Mouse (Mus musculus): ENCODE measurements around the gene Atp6v0b. TPM values are rescaled to one million over a fixed set of nuclear protein-coding genes. Genes with fewer than 3 reads are reported as not detected.

Gene Atp6v0b
- polyA plus RNA-seq, 1 experiment from 2014 or later: 160 TPM

DNA sequence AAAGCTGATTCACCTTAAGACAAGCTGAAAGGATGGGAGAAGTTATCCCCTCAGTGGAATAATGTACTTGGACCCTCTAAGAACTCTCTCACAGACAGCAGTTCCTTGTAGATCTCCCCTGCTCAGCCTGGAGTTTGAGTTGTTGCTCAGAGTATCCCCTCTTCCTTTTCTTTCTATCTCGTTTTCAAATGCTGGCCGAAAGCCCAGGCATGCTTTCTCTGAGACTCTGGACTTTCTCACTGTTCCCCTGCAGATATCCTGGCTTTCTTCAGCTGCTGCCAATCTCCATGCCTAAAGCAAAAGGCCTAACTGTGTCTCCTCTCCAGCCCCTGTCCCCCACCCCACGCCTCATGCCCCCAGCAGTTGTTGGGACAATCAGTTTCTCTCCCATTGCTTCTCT is 31.1 kb upstream of the Atp6v0b start:
- peaks cover 5% of the 10 kb centered on the region for H3K27me3 ChIP-seq
- H3K9ac ChIP-seq (replicated peaks): no peak overlapping the region
- no peak for ATAC-seq (ENCODE audit: insufficient number of reproducible peaks, insufficient read depth, low FRiP score, low TSS enrichment, low read depth)
- no peaks in the 10 kb centered on the region for H3K36me3 ChIP-seq
- H3K4me3 ChIP-seq (replicated peaks): no peak overlapping the region
- H3K27ac ChIP-seq: no peak overlapping the region
- no peak overlapping the region for H3K4me2 ChIP-seq
- H3K4me1 ChIP-seq (replicated peaks): peaks cover 20% of the 10 kb centered on the region
- 77% methylated on average over 3 of the region's 3 CpGs for WGBS
- no peaks in the 10 kb centered on the region for H3K9me3 ChIP-seq

DNA sequence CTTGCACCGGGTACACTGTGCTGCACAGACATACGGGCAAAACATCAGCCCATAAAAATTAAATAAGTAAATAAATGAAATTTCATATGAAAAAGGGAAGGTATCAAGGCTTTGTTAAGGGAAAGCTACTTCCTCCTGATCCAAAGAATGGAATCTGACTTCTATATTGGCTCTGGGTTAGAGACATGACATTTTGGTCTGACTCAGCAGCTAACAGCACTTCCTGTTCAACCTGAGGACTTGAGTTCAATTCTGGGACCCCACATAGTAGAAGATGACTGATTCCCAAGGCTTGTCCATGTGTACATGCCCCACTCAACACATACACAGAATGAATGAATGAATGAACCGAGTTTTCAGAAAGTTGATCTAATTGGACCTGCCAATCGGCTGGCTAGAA is 30.7 kb upstream of the Atp6v0b start:
- Histone ChIP-seq H3K27ac (no peak overlapping the region), H3K4me1 (replicated peaks) (peaks cover 24% of the 10 kb centered on the region), H3K36me3 (no peaks in the 10 kb centered on the region), H3K27me3 (peaks cover 5% of the 10 kb centered on the region), H3K4me3 (replicated peaks) (no peak overlapping the region), H3K9me3 (no peaks in the 10 kb centered on the region), H3K9ac (replicated peaks) (no peak overlapping the region), H3K4me2 (no peak overlapping the region)
- ATAC-seq (ENCODE audit: insufficient number of reproducible peaks, insufficient read depth, low FRiP score, low TSS enrichment, low read depth): no peak
- 89% methylated on average over 4 of the region's 4 CpGs for WGBS

DNA sequence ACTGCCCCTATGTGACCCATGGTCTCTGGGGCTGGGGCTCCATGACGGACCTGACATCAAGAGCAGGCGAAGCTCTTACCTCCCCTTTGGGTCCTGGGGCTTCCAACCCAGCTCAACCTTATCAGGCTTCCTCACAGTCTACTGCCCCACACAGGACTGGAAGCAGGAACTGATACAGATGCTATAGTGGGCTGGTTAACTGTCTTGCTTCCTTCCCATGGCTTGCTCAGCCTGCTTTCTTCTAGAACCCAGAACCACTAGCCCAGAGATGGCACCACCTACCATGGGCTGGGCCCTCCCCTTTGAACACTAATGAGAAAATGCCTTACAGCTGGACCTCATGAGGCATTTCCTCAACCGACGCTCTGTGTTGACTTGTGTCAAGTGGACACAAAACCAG is 30.3 kb upstream of the Atp6v0b start:
- WGBS: 82% methylated on average over 4 of the region's 4 CpGs
- no peak overlapping the region for H3K4me3 ChIP-seq (replicated peaks)
- H3K9me3 ChIP-seq: no peaks in the 10 kb centered on the region
- peaks cover 5% of the 10 kb centered on the region for H3K27me3 ChIP-seq
- H3K9ac ChIP-seq (replicated peaks): no peak overlapping the region
- peaks cover 2% of the 10 kb centered on the region for H3K36me3 ChIP-seq
- peaks cover 29% of the 10 kb centered on the region for H3K4me1 ChIP-seq (replicated peaks)
- no peak overlapping the region for H3K4me2 ChIP-seq
- no peak overlapping the region for H3K27ac ChIP-seq
- ATAC-seq (ENCODE audit: insufficient number of reproducible peaks, insufficient read depth, low FRiP score, low TSS enrichment, low read depth): no peak

DNA sequence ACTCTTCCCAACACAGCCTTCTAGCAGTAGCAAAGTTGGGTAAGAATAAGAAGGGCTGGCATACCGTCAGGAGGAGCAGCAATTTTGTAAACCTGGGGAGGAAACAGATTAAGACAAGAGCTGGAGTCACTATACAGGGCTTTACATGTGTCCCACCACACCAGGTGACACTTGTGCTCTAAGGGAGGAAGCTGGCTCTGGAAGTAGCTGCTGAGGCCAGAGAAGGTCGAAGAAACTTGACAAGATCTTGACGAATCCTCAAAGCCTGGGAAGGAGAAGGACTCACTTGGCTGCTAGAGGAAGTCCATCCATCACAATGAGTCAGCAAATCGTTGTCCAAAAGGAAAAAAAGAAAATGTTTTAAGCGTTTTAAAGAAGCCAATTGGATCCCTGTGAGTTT is 29.3 kb upstream of the Atp6v0b start:
- Histone ChIP-seq H3K36me3 (peaks cover 12% of the 10 kb centered on the region), H3K4me1 (replicated peaks) (peaks cover 30% of the 10 kb centered on the region), H3K9ac (replicated peaks) (no peak overlapping the region), H3K9me3 (no peaks in the 10 kb centered on the region), H3K4me3 (replicated peaks) (peak overlapping the region; percentile 74; the same call in 1 of the 2 replicates), H3K27me3 (no peaks in the 10 kb centered on the region), H3K27ac (no peak overlapping the region), H3K4me2 (peak overlapping the region; percentile 100; the same call in 1 of the 2 replicates)
- no peak for ATAC-seq (ENCODE audit: insufficient number of reproducible peaks, insufficient read depth, low FRiP score, low TSS enrichment, low read depth)
- WGBS: 80% methylated on average over 5 of the region's 5 CpGs

DNA sequence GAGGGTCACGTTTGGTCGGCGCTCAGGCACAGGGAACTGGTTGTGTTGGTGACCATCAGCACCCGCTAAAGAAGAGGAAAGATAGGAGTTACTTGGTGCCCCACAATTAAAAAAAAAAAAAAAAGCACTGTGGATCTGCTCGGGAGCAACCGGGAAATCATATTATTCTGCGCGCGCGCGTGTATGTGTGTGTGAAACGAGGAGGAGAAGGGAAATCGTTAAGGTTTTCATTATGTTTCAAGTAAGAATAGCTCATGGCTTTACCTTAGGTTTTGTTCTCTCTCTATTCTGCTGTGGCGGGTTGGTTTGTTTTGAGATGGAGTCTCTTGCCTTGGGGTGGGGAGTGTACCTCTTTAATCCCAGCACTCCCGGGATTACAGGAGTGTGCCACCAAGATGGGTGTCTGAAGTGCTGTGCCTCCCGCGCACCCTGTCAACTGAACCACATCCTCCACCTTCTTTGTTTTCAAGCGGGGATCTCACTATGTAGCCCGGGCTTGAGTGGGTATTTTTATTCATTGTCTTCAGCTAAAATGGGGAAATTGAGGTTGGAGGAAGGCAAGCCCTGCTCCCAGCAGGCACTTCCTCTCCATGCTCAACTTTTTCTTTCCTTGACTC is 28.5 kb upstream of the Atp6v0b start:
- H3K36me3 ChIP-seq: peaks cover 20% of the 10 kb centered on the region
- H3K27ac ChIP-seq: 0 out of 2 replicates have a peak overlapping the region, but pooled peaks have one; percentile 17
- no peak for ATAC-seq (ENCODE audit: insufficient number of reproducible peaks, insufficient read depth, low FRiP score, low TSS enrichment, low read depth)
- peak overlapping the region; percentile 80 for H3K9ac ChIP-seq (replicated peaks)
- H3K4me1 ChIP-seq (replicated peaks): peaks cover 30% of the 10 kb centered on the region
- peak overlapping the region; percentile 74 for H3K4me3 ChIP-seq (replicated peaks)
- H3K4me2 ChIP-seq: peak overlapping the region; percentile 100
- H3K9me3 ChIP-seq: no peaks in the 10 kb centered on the region
- 4% methylated on average over 19 of the region's 19 CpGs for WGBS
- no peaks in the 10 kb centered on the region for H3K27me3 ChIP-seq

DNA sequence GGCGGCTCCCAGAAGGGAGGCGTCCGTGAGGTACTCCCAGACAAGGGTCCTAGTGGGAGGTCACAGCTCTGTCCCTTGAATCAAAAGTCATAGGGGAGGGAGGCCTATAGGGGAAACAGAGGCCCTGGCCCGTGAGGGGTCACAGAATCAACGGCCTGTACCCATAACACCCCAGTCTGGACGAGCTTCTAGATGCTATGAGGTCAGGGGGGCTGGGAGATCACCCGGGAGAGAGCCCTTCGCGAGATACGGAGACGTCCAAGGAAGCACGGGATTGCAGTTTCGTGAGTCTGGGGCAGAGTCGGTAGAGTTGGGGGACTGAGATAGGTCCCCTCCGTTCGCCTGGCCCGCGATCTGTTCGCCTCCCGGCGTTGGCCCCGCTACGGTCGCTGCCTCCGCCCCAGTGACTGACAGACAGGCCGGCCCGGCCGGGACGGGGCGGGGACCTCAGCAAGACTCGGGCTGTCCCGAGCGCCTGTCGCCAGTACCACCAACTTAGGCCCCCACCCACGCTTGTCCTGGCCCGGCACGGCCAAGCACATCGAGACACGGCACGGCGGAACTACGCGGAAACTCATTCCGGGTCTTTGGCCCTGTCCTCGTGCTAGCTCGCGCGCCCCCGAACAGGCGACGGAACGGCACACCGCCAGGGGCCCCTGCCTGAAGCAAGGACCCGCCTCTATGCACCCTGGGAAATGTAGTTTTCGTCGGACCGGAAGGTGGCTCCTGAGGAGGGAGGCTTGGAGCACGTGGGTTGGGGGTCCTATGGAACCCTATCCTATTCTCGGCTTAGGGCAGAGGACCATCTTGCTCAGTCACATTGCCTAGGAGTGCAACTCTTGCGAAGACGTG is 27.7 kb upstream of the Atp6v0b start, which contains the start of gene Ipo13:
Ipo13 (minus strand) TSS at position 409 of the 852 bp plus-strand sequence.
- ATAC-seq (ENCODE audit: insufficient number of reproducible peaks, insufficient read depth, low FRiP score, low TSS enrichment, low read depth): peak; percentile 96
- no peaks in the 10 kb centered on the region for H3K9me3 ChIP-seq

DNA sequence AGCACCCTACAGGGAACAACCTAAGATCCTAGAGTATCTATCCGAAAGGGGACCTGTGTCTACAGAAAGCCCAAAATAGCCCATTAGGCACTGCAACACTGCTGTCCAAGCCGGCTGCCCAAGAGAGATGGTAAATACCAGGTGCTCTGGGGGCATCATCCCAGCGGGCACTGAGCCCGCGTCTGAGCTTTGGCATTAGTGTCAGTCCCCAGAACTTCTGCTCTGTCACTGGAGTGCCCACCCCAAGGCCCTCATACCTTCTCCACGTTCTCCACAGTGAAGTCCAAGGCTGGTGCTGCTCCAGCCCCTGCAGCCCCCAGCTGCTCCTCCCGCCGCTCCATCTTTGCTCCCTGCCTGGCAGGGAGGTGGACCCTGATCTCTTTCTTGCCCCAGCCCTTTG is 26.9 kb upstream of the Atp6v0b start:
- Histone ChIP-seq H3K36me3 (peaks cover 31% of the 10 kb centered on the region), H3K9me3 (no peaks in the 10 kb centered on the region), H3K9ac (replicated peaks) (peak overlapping the region; percentile 80), H3K27ac (no peak overlapping the region), H3K4me1 (replicated peaks) (peaks cover 31% of the 10 kb centered on the region), H3K4me2 (peak overlapping the region; percentile 100), H3K27me3 (no peaks in the 10 kb centered on the region), H3K4me3 (replicated peaks) (peak overlapping the region; percentile 74)
- 19% methylated on average over 8 of the region's 8 CpGs for WGBS
- no peak for ATAC-seq (ENCODE audit: insufficient number of reproducible peaks, insufficient read depth, low FRiP score, low TSS enrichment, low read depth)

More for the DNA sequence above, 27.7 kb upstream of the Atp6v0b start, which contains the start of gene Ipo13:
- Histone ChIP-seq H3K4me3 (replicated peaks) (peak within 1 kb of the TSS; percentile 74), H3K27ac (peak within 1 kb of the TSS; percentile 85), H3K4me2 (peak within 1 kb of the TSS; percentile 100), H3K36me3 (peaks cover 26% of the 10 kb centered on the region), H3K4me1 (replicated peaks) (peaks cover 30% of the 10 kb centered on the region), H3K27me3 (no peaks in the 10 kb centered on the region), H3K9ac (replicated peaks) (peak within 1 kb of the TSS; percentile 80)
- WGBS: under 1% methylated on average over 61 of the region's 61 CpGs

DNA sequence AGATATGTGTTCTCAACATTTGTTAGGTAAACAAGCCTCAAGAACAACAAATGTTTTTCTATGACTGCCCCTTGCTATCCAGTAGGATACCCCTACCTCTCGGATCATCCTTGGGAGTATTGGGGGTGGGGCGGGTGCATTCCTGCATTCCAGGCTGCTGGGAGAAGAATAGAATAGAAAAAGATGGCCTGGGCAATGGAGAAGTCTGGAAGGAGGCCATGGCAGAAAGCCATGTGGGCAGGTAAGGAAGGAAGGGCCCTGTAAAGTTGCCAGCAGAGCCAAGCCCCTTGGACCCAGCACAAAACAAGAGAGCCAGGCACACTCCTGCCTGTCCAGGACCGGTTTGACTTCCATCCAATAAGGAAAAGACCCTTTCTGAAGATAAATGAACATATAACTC is 26.3 kb upstream of the Atp6v0b start:
- Histone ChIP-seq H3K27me3 (no peaks in the 10 kb centered on the region), H3K4me3 (replicated peaks) (peak overlapping the region; percentile 74), H3K36me3 (peaks cover 37% of the 10 kb centered on the region), H3K4me1 (replicated peaks) (peaks cover 34% of the 10 kb centered on the region), H3K4me2 (peak overlapping the region; percentile 100), H3K9ac (replicated peaks) (peak overlapping the region; percentile 35), H3K9me3 (no peaks in the 10 kb centered on the region), H3K27ac (no peak overlapping the region)
- 66% methylated on average over 3 of the region's 3 CpGs for WGBS
- no peak for ATAC-seq (ENCODE audit: insufficient number of reproducible peaks, insufficient read depth, low FRiP score, low TSS enrichment, low read depth)

DNA sequence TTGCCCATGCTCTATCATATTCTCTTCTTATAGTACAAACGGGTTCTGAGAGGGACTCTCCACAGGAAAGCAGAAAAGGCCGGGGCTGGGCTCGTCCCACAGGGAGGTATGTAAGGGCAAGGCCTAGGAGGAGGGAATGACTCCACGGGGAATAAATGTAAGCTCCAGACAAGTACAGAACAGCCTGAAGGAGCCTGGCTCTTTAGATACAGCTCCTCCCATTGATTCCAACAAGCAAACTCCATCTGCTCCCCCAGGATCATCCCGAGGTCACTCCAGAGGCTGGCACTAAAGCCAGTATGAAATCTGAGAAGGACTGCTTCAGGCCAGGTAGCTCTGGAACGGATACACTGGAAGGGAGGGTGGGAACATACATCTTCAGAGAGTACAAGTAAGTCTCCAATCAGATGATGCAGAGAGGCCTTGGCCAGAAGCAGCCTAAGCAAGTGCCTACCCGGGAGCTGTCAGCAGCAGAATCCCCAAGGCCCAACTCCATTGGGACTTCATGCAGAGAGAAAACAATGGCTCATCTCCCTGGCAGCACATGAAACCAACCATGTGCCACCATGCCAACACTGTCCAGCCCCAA is 25.6 kb upstream of the Atp6v0b start:
- Histone ChIP-seq H3K36me3 (peaks cover 44% of the 10 kb centered on the region), H3K9me3 (no peaks in the 10 kb centered on the region), H3K4me2 (peak overlapping the region; percentile 100), H3K4me1 (replicated peaks) (peaks cover 34% of the 10 kb centered on the region), H3K9ac (replicated peaks) (no peak overlapping the region; the same call in 1 of the 2 replicates), H3K4me3 (replicated peaks) (no peak overlapping the region), H3K27me3 (no peaks in the 10 kb centered on the region), H3K27ac (no peak overlapping the region)
- no peak for ATAC-seq (ENCODE audit: insufficient number of reproducible peaks, insufficient read depth, low FRiP score, low TSS enrichment, low read depth)
- WGBS: 63% methylated on average over 7 of the region's 7 CpGs

DNA sequence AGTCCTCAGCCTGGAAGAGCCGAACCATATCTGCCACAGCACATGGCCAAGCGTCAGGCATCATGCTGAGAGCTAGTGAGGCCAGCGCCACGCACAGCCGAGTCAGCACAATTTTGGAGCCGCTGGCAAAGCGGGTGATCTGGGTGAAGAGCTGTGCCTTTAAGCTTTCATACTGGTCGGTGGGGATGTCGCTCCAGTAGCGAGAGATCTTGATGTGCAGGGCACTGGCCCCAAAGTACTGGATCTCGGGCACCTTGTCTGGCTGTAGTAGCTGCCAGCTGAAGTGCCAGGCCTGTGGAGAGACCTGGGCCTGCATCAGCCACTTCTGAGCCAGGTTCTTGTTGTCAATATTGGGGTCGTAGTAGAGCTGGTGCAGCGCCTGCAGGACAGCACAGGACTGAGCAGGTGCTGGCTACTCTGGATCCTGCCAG is 25.0 kb upstream of the Atp6v0b start:
- peaks cover 34% of the 10 kb centered on the region for H3K4me1 ChIP-seq (replicated peaks)
- ATAC-seq (ENCODE audit: insufficient number of reproducible peaks, insufficient read depth, low FRiP score, low TSS enrichment, low read depth): no peak
- H3K27ac ChIP-seq: no peak overlapping the region
- H3K36me3 ChIP-seq: peaks cover 47% of the 10 kb centered on the region
- H3K4me2 ChIP-seq: no peak overlapping the region
- no peak overlapping the region for H3K9ac ChIP-seq (replicated peaks)
- WGBS: 93% methylated on average over 13 of the region's 13 CpGs
- H3K27me3 ChIP-seq: no peaks in the 10 kb centered on the region
- no peaks in the 10 kb centered on the region for H3K9me3 ChIP-seq
- H3K4me3 ChIP-seq (replicated peaks): no peak overlapping the region

DNA sequence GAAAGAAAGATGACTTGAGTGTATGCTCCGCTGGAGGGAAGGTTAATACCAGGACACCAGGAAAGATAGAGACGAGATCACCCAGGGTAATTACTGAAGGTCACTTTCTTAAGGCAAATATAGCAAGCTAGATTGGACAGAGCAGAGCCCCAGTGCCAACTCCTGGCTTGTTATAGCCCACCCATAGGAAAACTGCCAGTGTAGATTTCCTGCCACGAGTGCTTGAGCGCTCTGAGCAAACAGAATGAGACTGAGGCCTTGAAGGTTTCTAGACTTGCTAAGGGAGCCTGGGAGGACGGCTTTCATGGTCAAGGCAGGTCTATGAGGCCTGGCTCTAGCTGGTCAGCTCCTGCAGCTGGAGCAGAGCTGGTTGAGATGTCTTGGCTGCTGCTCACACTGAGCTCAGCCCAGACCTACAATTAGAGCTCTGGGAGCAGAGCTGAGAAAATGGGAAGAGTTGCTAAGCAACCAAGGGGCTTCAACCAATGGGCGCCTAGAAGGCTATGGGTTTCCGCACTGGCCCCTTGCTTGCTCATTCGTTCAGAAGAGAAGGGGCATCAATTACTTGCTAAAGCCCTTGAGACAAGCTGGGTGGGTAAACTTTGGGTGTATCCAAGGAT is 21.8 kb upstream of the Atp6v0b start:
- Histone ChIP-seq H3K27me3 (no peaks in the 10 kb centered on the region), H3K4me3 (replicated peaks) (no peak overlapping the region), H3K9ac (replicated peaks) (no peak overlapping the region), H3K4me2 (no peak overlapping the region), H3K27ac (no peak overlapping the region), H3K36me3 (peaks cover 74% of the 10 kb centered on the region), H3K4me1 (replicated peaks) (peaks cover 21% of the 10 kb centered on the region), H3K9me3 (no peaks in the 10 kb centered on the region)
- 77% methylated on average over 8 of the region's 8 CpGs for WGBS
- no peak for ATAC-seq (ENCODE audit: insufficient number of reproducible peaks, insufficient read depth, low FRiP score, low TSS enrichment, low read depth)

All from limb, embryonic 12.5 days (tissue).